Mouse (Mus musculus) brown adipose tissue, adult 24 weeks (tissue): Measurements from ENCODE around the gene Ccr8. TPM values are rescaled to one million over a fixed set of nuclear protein-coding genes. Genes with fewer than 3 reads are reported as not detected.

Experiments
- H3K27ac ChIP-seq: fragments of 200-500 bp; replicated peaks from 2 replicates; pipeline ENCODE4 v1.5.1; 2012; ENCODE audit warnings: low read depth, mild to moderate bottlenecking, low read length
- H3K4me1 ChIP-seq: fragments of 200-500 bp; 2 replicates; pipeline ENCODE4 v1.6.1; 2012; ENCODE audit warnings: low read length, mixed read lengths; ENCODE audit not compliant: control insufficient read depth, insufficient read depth, insufficient read length
- H3K4me3 ChIP-seq: fragments of 200-500 bp; 2 replicates; pipeline ENCODE4 v1.5.1; 2012; ENCODE audit warnings: low read depth, mild to moderate bottlenecking, low read length, moderate library complexity; ENCODE audit not compliant: insufficient read depth
- polyA plus RNA-seq: library from polyadenylated mRNA; stranded (reverse); fragments of >200 nt; gene quantifications from 2 replicates; pipeline ENCODE4 v1.2.4, GENCODE M21; 2012; ENCODE audit not compliant: missing spikeins, insufficient read depth, insufficient read length

Gene Ccr8
- polyA plus RNA-seq, 1 experiment, result not detected

DNA sequence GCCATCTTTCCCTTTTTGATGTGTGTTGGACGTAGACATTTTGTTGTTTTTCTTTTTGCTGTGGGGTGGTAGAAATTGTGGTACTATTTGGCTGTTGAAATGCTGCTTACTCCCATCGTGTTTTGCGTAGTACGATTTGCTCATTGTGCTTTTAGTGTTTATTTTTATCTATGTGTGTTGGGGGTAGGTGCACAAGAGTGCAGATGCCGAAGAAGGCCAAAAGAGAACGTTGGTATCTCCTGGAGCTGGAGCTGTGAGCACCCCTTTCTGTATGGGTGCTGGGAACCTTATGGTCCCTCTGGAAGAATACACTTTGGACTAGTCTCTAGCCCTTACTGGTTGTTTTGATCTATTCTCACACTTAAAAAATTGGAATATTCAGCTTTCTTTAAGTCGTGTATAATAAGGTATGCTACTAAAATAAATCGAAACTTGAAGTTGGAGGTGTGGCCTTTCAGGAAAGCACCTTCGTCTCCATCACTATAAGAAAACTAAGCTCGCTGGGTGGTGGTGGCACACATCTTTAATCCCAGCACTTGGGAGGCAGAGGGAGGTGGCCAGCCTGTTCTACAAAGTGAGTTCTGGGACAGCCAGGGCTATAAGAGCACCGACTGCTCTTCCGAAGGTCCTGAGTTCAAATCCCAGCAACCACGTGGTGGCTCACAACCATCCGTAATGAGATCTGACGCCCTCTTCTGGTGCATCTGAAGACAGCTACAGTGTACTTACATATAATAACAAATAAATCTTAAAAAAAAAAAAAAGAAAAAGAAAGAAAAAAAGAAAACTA lies 19.4 kb downstream of the Ccr8 start:
- Histone ChIP-seq H3K27ac (no peak overlapping the region), H3K4me1 (peaks cover 4% of the 10 kb centered on the region; the same call in 1 of the 2 replicates)

GRCm38 (mm10) chr9:120112472-120112871 lies 20.6 kb downstream of the Ccr8 start:
- H3K27ac ChIP-seq, result no peak overlapping the region
- peaks cover 4% of the 10 kb centered on the region; the same call in 1 of the 2 replicates for H3K4me1 ChIP-seq
- H3K4me3 ChIP-seq, result no peak overlapping the region

More for the DNA sequence above, 19.4 kb downstream of the Ccr8 start:
- H3K4me3 ChIP-seq, result peak overlapping the region; percentile 86

DNA sequence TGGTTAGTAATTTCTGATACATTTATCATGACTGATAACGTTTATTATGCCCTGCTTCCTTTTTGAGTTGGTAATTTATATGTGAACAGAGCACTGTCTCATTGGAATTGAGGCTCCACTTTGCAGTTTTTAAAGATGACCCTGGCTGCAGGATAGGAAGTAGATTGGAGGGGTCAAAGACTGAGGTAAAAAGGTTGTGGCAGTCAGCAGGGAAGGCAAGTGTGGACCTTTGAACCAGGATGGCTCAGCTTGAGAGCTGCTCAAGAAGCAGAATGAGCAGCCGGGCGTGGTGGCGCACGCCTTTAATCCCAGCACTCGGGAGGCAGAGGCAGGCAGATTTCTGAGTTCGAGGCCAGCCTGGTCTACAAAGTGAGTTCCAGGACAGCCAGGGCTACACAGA lies 21.5 kb downstream of the Ccr8 start:
- H3K27ac ChIP-seq, result no peak overlapping the region

DNA sequence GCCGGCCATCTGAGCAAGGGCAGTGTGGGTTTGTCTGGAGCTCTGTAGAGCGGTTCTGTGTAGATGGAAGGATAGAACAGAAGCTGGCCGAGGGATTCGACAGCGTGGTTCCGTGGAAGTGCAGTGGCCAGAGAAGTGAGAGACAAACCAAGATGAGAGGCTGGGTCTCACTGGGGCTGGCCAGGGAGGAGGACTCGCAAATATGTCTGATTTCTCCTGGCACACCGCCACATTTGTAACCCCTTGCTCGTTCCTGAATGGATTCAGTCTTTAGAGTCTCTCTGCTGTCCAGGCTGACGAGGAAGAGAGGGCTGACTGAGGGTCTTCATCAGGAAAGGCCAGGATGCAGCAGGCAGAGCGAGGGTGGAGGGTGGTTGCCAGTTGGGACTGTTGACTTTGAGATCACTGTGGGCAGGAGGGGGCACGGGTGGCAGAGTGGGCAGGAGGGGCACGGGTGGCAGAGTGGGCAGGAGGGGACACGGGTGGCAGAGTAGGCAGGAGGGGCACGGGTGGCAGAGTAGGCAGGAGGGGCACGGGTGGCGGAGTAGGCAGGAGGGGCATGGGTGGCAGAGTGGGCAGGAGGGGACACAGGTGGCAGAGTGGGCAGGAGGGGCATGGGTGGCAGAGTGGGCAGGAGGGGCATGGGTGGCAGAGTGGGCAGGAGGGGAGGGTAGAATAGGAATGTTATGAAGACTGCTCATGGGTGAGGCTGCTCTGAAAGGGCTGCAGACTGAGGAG lies 22.3 kb downstream of the Ccr8 start:
- no peak overlapping the region for H3K27ac ChIP-seq
- H3K4me1 ChIP-seq, result peaks cover 4% of the 10 kb centered on the region; the same call in 1 of the 2 replicates
- no peak overlapping the region for H3K4me3 ChIP-seq

More for the DNA sequence above, 21.5 kb downstream of the Ccr8 start:
- H3K4me3 ChIP-seq, result no peak overlapping the region
- H3K4me1 ChIP-seq, result peaks cover 4% of the 10 kb centered on the region; the same call in 1 of the 2 replicates

GRCm38 (mm10) chr9:120114789-120115151 lies 22.9 kb downstream of the Ccr8 start:
- no peak overlapping the region for H3K27ac ChIP-seq
- no peak overlapping the region for H3K4me3 ChIP-seq
- peaks cover 4% of the 10 kb centered on the region; the same call in 1 of the 2 replicates for H3K4me1 ChIP-seq

DNA sequence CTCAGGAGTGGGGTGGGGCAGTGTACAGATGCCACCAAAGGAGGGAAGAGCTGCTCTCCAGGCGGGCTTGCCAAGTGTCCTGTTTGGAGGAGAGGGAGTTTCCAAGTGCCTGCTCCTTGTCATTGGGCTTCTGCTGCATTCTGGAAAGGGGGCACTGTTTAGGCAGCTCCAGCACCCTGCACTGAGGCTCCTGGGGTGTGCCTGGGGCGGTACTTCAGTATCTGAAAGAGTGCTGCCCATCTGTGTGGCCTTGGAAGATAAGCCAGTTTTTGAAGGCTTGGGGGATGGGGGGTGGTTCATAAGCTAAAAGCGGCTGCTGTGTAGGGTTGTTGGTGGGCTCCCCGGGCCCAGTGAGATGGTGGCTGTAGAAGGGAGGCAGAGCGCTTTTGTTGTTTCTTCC lies 23.7 kb downstream of the Ccr8 start:
- Histone ChIP-seq H3K4me3 (no peak overlapping the region), H3K27ac (no peak overlapping the region), H3K4me1 (peaks cover 4% of the 10 kb centered on the region; the same call in 1 of the 2 replicates)

GRCm38 (mm10) chr9:120116184-120116624 lies 24.3 kb downstream of the Ccr8 start:
- Histone ChIP-seq H3K27ac (no peak overlapping the region), H3K4me1 (peaks cover 1% of the 10 kb centered on the region; the same call in 1 of the 2 replicates), H3K4me3 (no peak overlapping the region)

DNA sequence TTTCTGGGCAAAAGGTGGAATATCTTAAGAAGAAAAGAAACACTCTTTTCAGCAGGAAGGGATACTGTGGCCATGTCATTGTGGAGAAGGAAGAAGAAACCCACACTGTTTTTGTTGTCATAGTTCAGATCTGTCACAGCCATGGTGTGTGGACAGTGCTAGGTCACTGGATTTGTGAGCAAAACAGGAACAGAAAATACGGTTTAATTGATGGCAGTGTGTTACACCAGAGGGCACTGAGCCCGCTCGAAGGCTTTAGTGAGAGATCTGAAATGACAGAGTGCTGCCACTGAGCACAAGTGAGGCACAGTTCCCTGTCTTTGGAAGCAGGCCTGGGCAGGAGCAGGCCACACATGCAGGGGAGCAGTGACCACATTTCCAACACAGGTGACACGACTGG lies 26.3 kb downstream of the Ccr8 start:
- Histone ChIP-seq H3K4me1 (no peaks in the 10 kb centered on the region), H3K27ac (no peak overlapping the region), H3K4me3 (no peak overlapping the region)

- Histone ChIP-seq H3K4me3 (no peak overlapping the region), H3K27ac (no peak overlapping the region), H3K4me1 (no peaks in the 10 kb centered on the region)
These were observed 28.6 kb downstream of the Ccr8 start for GRCm38 (mm10) chr9:120120503-120120902.

GRCm38 (mm10) chr9:120126868-120127267 lies 35.0 kb downstream of the Ccr8 start:
- no peaks in the 10 kb centered on the region for H3K4me1 ChIP-seq
- peak overlapping the region; percentile 62 for H3K4me3 ChIP-seq
- H3K27ac ChIP-seq, result peak overlapping the region; percentile 80; the same call in 1 of the 2 replicates

DNA sequence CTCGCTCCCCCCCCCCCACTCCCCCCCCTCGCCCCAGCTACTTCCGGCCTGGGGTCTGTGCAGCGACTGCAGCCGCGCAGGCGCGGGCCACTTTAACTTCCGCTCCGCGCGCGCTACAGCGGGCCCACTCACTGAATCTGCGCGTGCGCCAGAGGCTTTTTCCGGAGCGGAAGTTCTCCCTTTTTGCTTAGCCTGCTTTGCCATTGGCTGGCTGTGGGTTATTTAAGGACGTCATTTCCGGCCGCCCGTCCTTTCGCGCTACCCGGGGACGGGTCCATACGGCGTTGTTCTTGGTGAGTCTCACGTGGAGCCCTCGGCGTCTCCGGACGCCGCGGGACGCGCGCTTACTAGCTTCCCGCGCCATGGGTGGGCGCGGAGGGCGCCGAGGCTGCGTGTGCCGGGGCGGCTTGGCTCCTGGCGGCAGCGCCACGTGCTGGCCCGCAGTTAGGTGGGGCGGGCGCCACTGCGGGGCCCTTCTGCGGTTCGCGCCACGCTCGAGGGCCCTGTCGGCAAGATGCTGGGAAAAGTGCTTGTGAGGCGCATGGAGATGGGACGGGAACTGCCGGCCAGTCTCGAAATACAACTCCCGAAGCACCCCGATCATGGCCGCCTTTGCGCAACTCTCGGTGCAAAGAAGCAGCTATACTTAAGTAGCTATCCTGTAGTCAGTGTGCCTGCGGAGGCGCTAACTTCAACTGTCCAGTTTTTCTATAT lies 35.8 kb downstream of the Ccr8 start, which contains the start of gene Rpsa:
TSS of gene Rpsa (plus strand) at position 152 of the 714 bp plus-strand sequence.
- Histone ChIP-seq H3K27ac (peak within 1 kb of the TSS; percentile 81), H3K4me3 (peak within 1 kb of the TSS; percentile 89), H3K4me1 (no peaks in the 10 kb centered on the region)

DNA sequence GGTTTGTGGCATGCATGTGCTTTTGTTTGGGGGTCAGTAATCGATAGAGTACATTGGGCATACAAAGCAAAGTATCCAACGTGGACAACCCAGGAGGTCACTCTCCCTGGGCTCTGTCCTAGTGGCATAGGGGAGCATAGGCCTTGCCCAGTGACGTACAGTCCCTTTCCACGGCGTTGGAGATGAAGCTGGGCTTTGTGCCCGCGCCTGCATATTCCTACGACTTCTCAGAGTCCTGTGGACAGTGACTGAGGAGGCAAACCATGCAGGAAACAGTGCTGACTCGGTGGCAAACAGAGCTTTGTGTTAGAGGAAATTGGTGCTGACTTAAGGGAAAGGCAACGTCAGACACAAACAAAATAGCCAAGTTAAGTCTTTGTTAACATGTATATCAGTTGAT lies 37.4 kb downstream of the Ccr8 start:
- Histone ChIP-seq H3K4me3 (no peak overlapping the region; the same call in 1 of the 2 replicates), H3K4me1 (no peaks in the 10 kb centered on the region), H3K27ac (no peak overlapping the region)

- Histone ChIP-seq H3K27ac (no peak overlapping the region), H3K4me3 (no peak overlapping the region)
These were observed 39.9 kb downstream of the Ccr8 start for GRCm38 (mm10) chr9:120131784-120132288.

GRCm38 (mm10) chr9:120132980-120133754 lies 41.3 kb downstream of the Ccr8 start:
- no peak overlapping the region for H3K4me3 ChIP-seq
- no peaks in the 10 kb centered on the region for H3K4me1 ChIP-seq
- no peak overlapping the region for H3K27ac ChIP-seq

More at GRCm38 (mm10) chr9:120131784-120132288, 39.9 kb downstream of the Ccr8 start:
- H3K4me1 ChIP-seq, result no peaks in the 10 kb centered on the region
